In the genomic region with DNA sequence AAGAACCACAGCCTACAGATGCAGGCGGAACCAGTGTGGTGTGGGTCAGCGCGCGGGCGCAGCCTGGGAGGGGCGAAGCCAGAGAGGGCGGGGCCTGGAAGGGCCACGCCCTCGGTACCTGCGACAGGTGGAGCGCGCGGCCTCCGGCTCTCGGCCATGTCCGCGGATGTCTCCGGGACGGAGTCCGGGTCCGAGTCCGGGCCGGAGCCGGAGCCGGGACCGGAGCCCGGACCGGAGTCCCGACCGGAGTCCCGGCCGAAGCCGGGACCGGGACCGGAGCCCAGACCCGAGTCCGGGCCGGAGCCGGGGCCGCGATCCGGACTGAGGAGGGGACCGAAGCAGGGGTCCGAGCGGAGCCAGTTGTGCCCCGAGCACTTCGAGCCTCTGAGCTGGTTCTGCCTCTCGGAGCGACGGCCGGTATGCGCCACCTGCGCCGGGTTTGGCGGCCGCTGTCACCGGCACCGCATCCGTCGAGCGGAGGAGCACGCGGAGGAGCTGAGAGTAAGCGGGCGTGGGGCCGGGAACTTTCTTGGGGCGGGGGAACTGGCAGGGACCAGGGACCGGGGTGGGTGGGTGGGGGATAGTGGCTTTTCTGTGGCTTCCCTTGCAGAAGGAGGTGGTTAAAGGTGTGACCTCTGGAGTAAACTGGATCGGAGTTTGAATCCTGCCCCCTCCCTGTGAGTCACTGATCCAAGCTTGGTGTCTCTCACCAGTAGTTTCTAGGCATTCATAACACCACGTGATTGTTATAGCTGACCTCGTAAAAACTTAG, we compare ENCODE assay signal across 7 mouse cellular contexts. TPM values are rescaled to one million over a fixed set of nuclear protein-coding genes. Genes with fewer than 3 reads are reported as not detected.
DNase-seq lines count a peak whose midpoint lies in the region; ATAC-seq and TF ChIP-seq lines count a peak whose summit lies in the region.

A gene (plus strand): TSS at position 117 of the 772 bp plus-strand sequence.

- no peaks in the 10 kb centered on the region for H3K36me3 ChIP-seq in kidney, postnatal 0 days (ENCODE audit: insufficient read depth, low read length)

- no peak for TF ChIP-seq CTCF in kidney, postnatal 0 days (IDR thresholded peaks at IDR 0.05; ENCODE audit: low read depth)

- H3K27ac ChIP-seq in kidney, postnatal 0 days, result peak within 1 kb of the TSS; percentile 73

- no peaks in the 10 kb centered on the region for H3K27me3 ChIP-seq in kidney, postnatal 0 days (ENCODE audit: insufficient read depth, low read length)

- H3K4me2 ChIP-seq in kidney, postnatal 0 days (ENCODE audit: low read length), result peak within 1 kb of the TSS; percentile 78

- peak; percentile 47 for ATAC-seq in granulocyte monocyte progenitor cell, adult 5-6 weeks (replicated peaks; ENCODE audit: poor library complexity, severe bottlenecking)
- ATAC-seq in kidney, postnatal 0 days (replicated peaks; ENCODE audit: low FRiP score, low read depth), result peak; percentile 93

- WGBS in kidney, postnatal 0 days, result under 1% methylated on average over 69 of the region's 71 CpGs

- peak; percentile 80 for DNase-seq in ZHBTc4 (ENCODE audit: low read depth, low spot score)
- DNase-seq in cerebellum, adult 9-11 months, result peak; percentile 34
- peak; percentile 71 for DNase-seq in kidney, postnatal 0 days (ENCODE audit: low spot score)
- DNase-seq in lung, postnatal 25 days (ENCODE audit: low spot score), result peak; percentile 63
- peak; percentile 28 for DNase-seq in spleen, adult 12 weeks (ENCODE audit: low spot score)
- no peak for DNase-seq in right cerebral cortex, postnatal 14 days

- H3K9me3 ChIP-seq in kidney, postnatal 0 days (replicated peaks; ENCODE audit: low read length), result no peaks in the 10 kb centered on the region

- no peaks in the 10 kb centered on the region for H3K4me1 ChIP-seq in kidney, postnatal 0 days (replicated peaks; ENCODE audit: insufficient read depth, low read length)

- peak within 1 kb of the TSS; percentile 64 for H3K9ac ChIP-seq in kidney, postnatal 0 days (ENCODE audit: low read depth, low read length)

- peak within 1 kb of the TSS; percentile 57 for H3K4me3 ChIP-seq in kidney, postnatal 0 days (replicated peaks; ENCODE audit: low read depth, low read length)

RNA-seq across cellular contexts. Expression of the gene that starts here (rescaled TPM):
- not detected in 2 replicates for total RNA-seq in granulocyte monocyte progenitor cell, adult 5-6 weeks (2014; fragmentation: Nextera tagmentation)
- 0.43 TPM in 1 of 2 replicates, not detected in the other for total RNA-seq in granulocyte monocyte progenitor cell, adult 5-6 weeks (2017)
- polyA plus RNA-seq in kidney, postnatal 0 days (2015; fragmentation: Nextera tagmentation; extraction: Ambion mirVana), result 38.2 and 38.9 TPM in 2 replicates

Comparison
In these comparisons a context has a peak if more than half of its experiments do, and no peak if none do; other contexts are left out.
1. Peak in ATAC-seq in granulocyte monocyte progenitor cell, adult 5-6 weeks; RNA of the gene not detected or under 1 TPM.